Mouse (Mus musculus): ENCODE results near the gene Card10. TPM values are rescaled to one million over a fixed set of nuclear protein-coding genes. Genes with fewer than 3 reads are reported as not detected.

Card10 gene
- polyA plus RNA-seq, 1 experiment = 20.8 TPM

GRCm38 (mm10) chr15:78788042-78788441 is 14.8 kb downstream of the Card10 start:
- TF ChIP-seq CTCF (IDR thresholded peaks at IDR 0.05; ENCODE audit: control insufficient read depth, insufficient read depth, low read length) (no peak), POLR2A (IDR thresholded peaks at IDR 0.05; ENCODE audit: borderline replicate concordance, control insufficient read depth, low read depth, low read length) (no peak)
- Histone ChIP-seq H3K27ac (ENCODE audit: control insufficient read depth, insufficient read depth, low read depth, low read length, poor library complexity) (no peak overlapping the region), H3K4me3 (replicated peaks; ENCODE audit: control insufficient read depth, low read depth, low read length) (no peak overlapping the region), H3K4me1 (ENCODE audit: control insufficient read depth, insufficient read depth, low read length) (no peaks in the 10 kb centered on the region)
- 73% methylated on average over 3 of the region's 3 CpGs for WGBS

- Histone ChIP-seq H3K4me1 (ENCODE audit: control insufficient read depth, insufficient read depth, low read length) (no peaks in the 10 kb centered on the region), H3K4me3 (replicated peaks; ENCODE audit: control insufficient read depth, low read depth, low read length) (no peak overlapping the region), H3K27ac (ENCODE audit: control insufficient read depth, insufficient read depth, low read depth, low read length, poor library complexity) (no peak overlapping the region; the same call in 1 of the 2 replicates)
- TF ChIP-seq POLR2A (IDR thresholded peaks at IDR 0.05; ENCODE audit: borderline replicate concordance, control insufficient read depth, low read depth, low read length) (no peak), CTCF (IDR thresholded peaks at IDR 0.05; ENCODE audit: control insufficient read depth, insufficient read depth, low read length) (no peak)
- WGBS = 71% methylated on average over 9 of the region's 9 CpGs
Measured at GRCm38 (mm10) chr15:78787287-78787856, 15.5 kb downstream of the Card10 start.

GRCm38 (mm10) chr15:78786411-78786818 is 16.4 kb downstream of the Card10 start:
- H3K4me3 ChIP-seq (replicated peaks; ENCODE audit: control insufficient read depth, low read depth, low read length) = no peak overlapping the region
- TF ChIP-seq CTCF (IDR thresholded peaks at IDR 0.05; ENCODE audit: control insufficient read depth, insufficient read depth, low read length) (no peak), POLR2A (IDR thresholded peaks at IDR 0.05; ENCODE audit: borderline replicate concordance, control insufficient read depth, low read depth, low read length) (no peak)
- 87% methylated on average over 9 of the region's 9 CpGs for WGBS
- H3K27ac ChIP-seq (ENCODE audit: control insufficient read depth, insufficient read depth, low read depth, low read length, poor library complexity) = no peak overlapping the region
- H3K4me1 ChIP-seq (ENCODE audit: control insufficient read depth, insufficient read depth, low read length) = no peaks in the 10 kb centered on the region

- Histone ChIP-seq H3K4me1 (ENCODE audit: control insufficient read depth, insufficient read depth, low read length) (no peaks in the 10 kb centered on the region), H3K4me3 (replicated peaks; ENCODE audit: control insufficient read depth, low read depth, low read length) (no peak overlapping the region), H3K27ac (ENCODE audit: control insufficient read depth, insufficient read depth, low read depth, low read length, poor library complexity) (no peak overlapping the region)
- TF ChIP-seq POLR2A (IDR thresholded peaks at IDR 0.05; ENCODE audit: borderline replicate concordance, control insufficient read depth, low read depth, low read length) = no peak
- TF ChIP-seq CTCF (IDR thresholded peaks at IDR 0.05; ENCODE audit: control insufficient read depth, insufficient read depth, low read length) = no peak
- WGBS = 33% methylated on average over 7 of the region's 7 CpGs
Measured at GRCm38 (mm10) chr15:78785961-78786360, 16.9 kb downstream of the Card10 start.

GRCm38 (mm10) chr15:78785258-78785657 is 17.6 kb downstream of the Card10 start:
- TF ChIP-seq POLR2A (IDR thresholded peaks at IDR 0.05; ENCODE audit: borderline replicate concordance, control insufficient read depth, low read depth, low read length) (no peak), CTCF (IDR thresholded peaks at IDR 0.05; ENCODE audit: control insufficient read depth, insufficient read depth, low read length) (no peak)
- 80% methylated on average over 7 of the region's 7 CpGs for WGBS

GRCm38 (mm10) chr15:78784520-78784919 is 18.3 kb downstream of the Card10 start:
- TF ChIP-seq CTCF (IDR thresholded peaks at IDR 0.05; ENCODE audit: control insufficient read depth, insufficient read depth, low read length) = no peak
- no peak for TF ChIP-seq POLR2A (IDR thresholded peaks at IDR 0.05; ENCODE audit: borderline replicate concordance, control insufficient read depth, low read depth, low read length)
- Histone ChIP-seq H3K4me1 (ENCODE audit: control insufficient read depth, insufficient read depth, low read length) (no peaks in the 10 kb centered on the region), H3K4me3 (replicated peaks; ENCODE audit: control insufficient read depth, low read depth, low read length) (no peak overlapping the region), H3K27ac (ENCODE audit: control insufficient read depth, insufficient read depth, low read depth, low read length, poor library complexity) (no peak overlapping the region)
- WGBS = 61% methylated on average over 5 of the region's 5 CpGs

More at GRCm38 (mm10) chr15:78785258-78785657, 17.6 kb downstream of the Card10 start:
- no peak overlapping the region for H3K4me3 ChIP-seq (replicated peaks; ENCODE audit: control insufficient read depth, low read depth, low read length)
- H3K27ac ChIP-seq (ENCODE audit: control insufficient read depth, insufficient read depth, low read depth, low read length, poor library complexity) = no peak overlapping the region
- no peaks in the 10 kb centered on the region for H3K4me1 ChIP-seq (ENCODE audit: control insufficient read depth, insufficient read depth, low read length)

DNA sequence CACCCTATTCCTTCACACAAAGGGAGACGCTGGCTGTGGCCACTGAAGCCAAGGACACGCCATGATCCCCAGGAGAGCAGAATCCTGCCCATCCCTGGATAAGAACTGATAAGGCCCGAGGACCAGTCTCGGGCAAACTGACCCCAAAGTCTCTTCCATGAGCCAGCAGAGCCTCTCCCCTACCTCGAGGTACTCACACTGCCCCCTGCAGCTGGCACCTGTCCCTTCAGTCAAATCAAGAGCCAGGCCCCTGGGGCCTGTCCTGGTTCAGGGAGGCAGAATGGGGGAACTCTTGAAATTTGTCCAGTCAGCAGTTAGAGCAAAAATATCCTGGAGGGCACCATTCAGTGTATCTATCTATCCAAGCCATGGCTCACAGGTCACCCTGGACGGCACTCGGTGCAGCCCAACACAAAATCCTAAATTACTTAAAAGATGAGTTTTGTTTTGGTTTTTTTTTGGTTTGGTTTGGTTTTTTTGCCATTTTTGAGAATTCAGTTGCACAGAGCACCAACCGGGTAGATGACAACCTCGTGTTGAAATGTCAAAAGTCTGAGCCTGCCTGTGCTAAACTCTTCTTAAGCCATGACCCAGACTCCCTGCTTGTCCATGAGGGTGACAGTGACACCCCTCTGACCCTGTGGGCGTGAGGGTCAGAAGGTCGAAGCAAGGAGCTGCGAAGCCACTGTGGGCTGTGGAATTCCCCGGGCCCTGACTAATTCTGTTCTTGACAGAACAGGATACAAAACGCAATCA is 20.3 kb downstream of the Card10 start:
- TF ChIP-seq CTCF (IDR thresholded peaks at IDR 0.05; ENCODE audit: control insufficient read depth, insufficient read depth, low read length) (no peak), POLR2A (IDR thresholded peaks at IDR 0.05; ENCODE audit: borderline replicate concordance, control insufficient read depth, low read depth, low read length) (no peak)
- no peaks in the 10 kb centered on the region for H3K4me1 ChIP-seq (ENCODE audit: control insufficient read depth, insufficient read depth, low read length)
- H3K4me3 ChIP-seq (replicated peaks; ENCODE audit: control insufficient read depth, low read depth, low read length) = no peak overlapping the region
- H3K27ac ChIP-seq (ENCODE audit: control insufficient read depth, insufficient read depth, low read depth, low read length, poor library complexity) = no peak overlapping the region
- WGBS = 75% methylated on average over 14 of the region's 14 CpGs

DNA sequence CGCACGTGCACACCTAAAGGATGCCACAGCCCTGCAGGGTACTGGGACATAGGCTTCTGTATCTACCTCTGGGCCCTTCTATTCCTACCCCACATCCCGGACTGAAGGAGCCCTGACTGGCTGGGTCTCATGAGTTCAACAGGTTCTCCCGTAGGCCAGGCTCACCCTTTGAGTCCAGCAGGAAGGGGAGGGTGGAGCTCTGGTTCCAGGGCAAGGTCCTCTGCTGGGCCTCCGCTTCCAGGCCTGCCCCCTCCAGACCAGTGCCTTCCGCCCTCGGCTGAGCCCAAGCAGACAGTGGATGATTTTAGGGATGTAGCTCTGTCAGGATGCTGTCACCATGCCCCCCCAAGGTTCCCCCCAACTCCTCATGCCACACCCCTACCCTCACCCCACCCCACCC is 21.9 kb downstream of the Card10 start:
- no peak for TF ChIP-seq POLR2A (IDR thresholded peaks at IDR 0.05; ENCODE audit: borderline replicate concordance, control insufficient read depth, low read depth, low read length)
- no peak for TF ChIP-seq CTCF (IDR thresholded peaks at IDR 0.05; ENCODE audit: control insufficient read depth, insufficient read depth, low read length)
- H3K27ac ChIP-seq (ENCODE audit: control insufficient read depth, insufficient read depth, low read depth, low read length, poor library complexity) = no peak overlapping the region
- WGBS = 82% methylated on average over 7 of the region's 7 CpGs
- no peak overlapping the region for H3K4me3 ChIP-seq (replicated peaks; ENCODE audit: control insufficient read depth, low read depth, low read length)
- no peaks in the 10 kb centered on the region for H3K4me1 ChIP-seq (ENCODE audit: control insufficient read depth, insufficient read depth, low read length)

All from bone marrow, adult 2 months (tissue).